Mouse (Mus musculus) adrenal gland, postnatal 4 days (tissue): ENCODE measurements around the gene Wdfy2. TPM values are rescaled to one million over a fixed set of nuclear protein-coding genes. Genes with fewer than 3 reads are reported as not detected.
"Not testable (repeated sequence)": the region's sequence is repeated elsewhere in the genome, so short reads cannot be mapped to it uniquely, and the experiment has no call there.

Experiments used
- DNase-seq, 2 experiments: peaks; one replicate each; pipeline ENCODE4 v3.0.0; 2021 to 2022; ENCODE audit warnings: low spot score in 2 of 2, mixed read lengths in 2 of 2
- long read RNA-seq, 2 experiments: library from polyadenylated mRNA; stranded (forward); transcript quantifications; one replicate each; pipeline ENCODE4 v2.0.0; 2021
- total RNA-seq, 2 experiments: library from RNA; stranded (reverse); gene quantifications; 2 replicates each; pipeline ENCODE4 v1.2.3; 2021

Wdfy2 gene
- total RNA-seq: 10 to 100 TPM; 33.7 to 35.2 TPM
- long read RNA-seq, experiment 1, full-length matches to known transcripts: 2 of 6 reads
- long read RNA-seq, experiment 1, partial matches to known transcripts: 0 of 6 reads
- long read RNA-seq, experiment 1, other reads (novel, unspliced or antisense): 4 of 6 reads
- long read RNA-seq, experiment 2, full-length matches to known transcripts: 6 of 27 reads
- long read RNA-seq, experiment 2, partial matches to known transcripts: 18 of 27 reads
- long read RNA-seq, experiment 2, other reads (novel, unspliced or antisense): 3 of 27 reads

DNA sequence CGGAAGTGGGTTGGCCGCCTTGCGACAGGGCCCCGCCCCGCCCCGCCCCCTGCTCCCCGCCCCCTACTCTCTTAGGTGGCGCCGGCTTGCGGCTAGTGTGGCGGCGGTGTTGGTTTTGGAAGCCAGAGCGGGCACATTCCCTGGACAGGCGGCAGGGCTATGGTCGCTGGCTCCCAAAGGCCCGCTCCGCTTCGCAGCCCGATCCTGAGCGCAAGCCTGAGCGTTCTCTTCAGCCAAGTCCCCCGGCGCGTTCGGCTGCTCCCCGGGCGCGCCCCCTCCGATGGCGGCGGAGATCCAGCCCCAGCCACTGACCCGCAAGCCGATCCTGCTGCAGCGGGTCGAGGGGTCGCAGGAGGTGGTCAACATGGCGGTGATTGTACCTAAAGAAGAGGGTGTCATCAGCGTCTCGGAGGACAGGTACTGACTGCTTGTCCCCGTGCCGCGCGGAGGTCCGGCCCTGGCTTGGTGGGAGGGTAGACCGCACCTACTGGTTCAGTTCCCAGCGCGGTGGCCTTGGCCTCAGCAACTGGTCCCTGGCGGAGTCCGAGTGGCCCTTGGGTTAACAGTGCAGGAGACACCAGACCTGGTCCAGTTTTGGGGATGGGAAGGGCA is at the start of gene Wdfy2:
TSS of gene Wdfy2 (plus strand) at position 38 of the 612 bp plus-strand sequence.
- peak; percentile 46 to 51 for DNase-seq

DNA sequence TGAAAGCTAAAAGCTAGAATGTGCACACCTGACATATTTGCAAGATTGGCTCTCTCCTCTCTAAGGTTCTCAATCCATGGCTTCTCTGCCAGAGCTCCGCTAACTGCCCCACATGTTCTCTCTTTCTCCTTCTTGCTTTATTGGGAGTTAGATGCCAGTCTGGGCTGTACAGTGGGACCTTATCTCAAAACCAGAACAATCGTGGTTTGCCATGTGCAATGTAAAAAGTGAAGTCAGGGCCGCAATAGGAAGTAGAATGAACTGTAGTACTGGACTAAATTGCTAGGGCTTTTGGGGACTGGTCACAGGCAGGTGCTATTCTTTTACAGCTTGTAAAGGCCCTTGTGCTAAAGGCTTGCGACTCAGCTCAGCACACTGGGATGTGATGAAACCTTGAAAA is 48.2 kb upstream of the Wdfy2 start:
- no peak for DNase-seq

DNA sequence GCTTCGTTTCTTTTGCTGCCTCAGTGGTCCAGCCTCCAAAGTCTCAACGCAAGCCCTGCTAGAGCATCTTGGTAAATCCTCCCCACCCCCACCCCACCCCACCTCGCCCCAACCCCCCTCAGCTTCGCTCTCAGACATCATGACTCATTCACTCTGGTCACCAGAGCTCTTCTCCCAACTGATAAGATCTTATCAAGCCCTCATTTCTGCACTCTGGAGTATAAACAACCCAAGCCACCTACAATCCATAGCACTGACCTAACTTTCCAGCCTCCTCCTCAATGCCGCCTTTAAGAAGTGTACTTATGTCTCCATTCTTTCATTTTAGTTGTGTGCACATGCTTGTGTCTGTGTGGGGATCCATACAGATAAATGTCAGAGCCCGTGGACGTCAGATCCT is 41.8 kb upstream of the Wdfy2 start:
- no peak for DNase-seq

DNA sequence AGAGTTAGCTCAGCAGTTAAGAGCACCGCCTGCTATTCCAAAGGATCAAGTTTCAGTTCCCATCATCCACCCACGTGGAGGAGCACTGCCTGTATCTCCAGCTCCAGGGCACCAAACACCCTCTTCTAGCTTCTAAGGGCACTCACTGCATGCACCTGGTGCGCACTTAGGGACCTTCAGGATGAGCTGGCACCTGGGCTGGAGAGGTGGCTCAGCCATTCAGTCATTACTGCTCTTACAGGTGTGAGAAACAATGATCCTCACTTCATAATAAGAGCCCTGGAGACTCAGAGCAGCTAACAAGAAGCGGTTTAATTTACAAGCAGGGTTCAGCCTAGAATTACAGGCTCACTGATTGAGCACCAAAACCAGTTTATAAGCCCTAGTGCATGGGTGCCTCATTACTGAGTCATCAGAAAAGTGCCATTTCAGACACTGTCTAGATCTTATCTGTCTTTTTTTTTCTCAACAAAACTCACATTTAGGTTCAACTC is 38.8 kb upstream of the Wdfy2 start:
- DNase-seq: no peak

DNA sequence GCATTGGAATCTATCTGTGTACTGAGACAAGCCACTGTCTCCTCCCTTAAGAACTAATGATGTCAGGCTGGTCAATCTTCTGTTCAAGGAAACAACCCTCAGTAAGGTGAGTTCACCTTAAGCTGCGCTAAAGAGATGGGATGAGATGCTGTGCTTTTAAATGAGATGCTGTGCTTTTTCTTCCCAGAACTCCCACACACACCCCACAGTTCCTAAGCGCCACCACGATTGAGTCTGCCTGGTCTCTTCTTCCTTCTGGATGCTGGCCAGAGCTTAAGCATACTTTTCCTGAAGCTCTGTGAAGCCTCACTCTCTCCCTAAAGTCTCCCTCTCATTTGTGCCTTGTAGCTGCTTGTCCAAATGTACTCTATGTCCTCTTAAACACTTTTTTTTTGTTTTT is 36.7 kb upstream of the Wdfy2 start:
- no peak for DNase-seq

DNA sequence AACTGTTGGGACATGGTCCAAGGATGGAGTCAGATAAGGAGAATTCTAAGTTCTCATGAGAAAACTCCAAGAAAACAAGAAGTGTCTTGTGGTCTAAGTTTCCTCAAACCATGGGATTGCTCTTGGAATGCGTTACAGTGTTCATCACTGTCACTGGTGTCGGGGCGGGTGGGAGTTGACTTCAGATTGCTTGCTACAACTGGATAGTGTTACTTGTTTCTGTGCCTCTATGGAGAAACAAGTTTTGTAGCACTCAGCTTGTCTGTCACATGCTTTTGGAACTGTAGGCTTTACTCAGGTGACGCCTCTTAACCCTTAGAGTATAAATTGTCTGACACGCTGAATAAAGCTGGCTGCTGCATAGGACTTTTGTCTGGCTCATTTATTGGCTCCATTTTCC is 34.3 kb upstream of the Wdfy2 start:
- no peak for DNase-seq

DNA sequence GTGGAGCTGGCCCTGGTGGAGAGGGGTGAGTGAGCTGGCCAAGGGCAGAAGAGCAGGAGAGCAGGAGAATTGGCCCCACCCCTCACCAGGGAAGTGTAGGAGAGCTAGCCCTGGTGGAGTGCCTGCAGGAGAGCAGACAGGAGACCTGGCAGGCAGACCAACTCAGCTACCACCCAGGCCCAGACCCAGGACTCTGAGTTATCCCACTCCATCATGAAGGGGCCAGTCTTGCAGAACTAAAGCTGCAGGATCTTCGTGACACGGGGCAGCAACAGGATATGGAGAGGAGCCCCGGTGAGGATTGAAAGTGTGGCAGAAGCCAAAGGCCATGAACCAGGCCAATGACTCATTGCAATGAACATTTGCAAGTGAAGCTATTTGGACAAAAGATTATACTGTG is 30.6 kb upstream of the Wdfy2 start:
- peak in 1 of 2 experiments; percentile 12 for DNase-seq

DNA sequence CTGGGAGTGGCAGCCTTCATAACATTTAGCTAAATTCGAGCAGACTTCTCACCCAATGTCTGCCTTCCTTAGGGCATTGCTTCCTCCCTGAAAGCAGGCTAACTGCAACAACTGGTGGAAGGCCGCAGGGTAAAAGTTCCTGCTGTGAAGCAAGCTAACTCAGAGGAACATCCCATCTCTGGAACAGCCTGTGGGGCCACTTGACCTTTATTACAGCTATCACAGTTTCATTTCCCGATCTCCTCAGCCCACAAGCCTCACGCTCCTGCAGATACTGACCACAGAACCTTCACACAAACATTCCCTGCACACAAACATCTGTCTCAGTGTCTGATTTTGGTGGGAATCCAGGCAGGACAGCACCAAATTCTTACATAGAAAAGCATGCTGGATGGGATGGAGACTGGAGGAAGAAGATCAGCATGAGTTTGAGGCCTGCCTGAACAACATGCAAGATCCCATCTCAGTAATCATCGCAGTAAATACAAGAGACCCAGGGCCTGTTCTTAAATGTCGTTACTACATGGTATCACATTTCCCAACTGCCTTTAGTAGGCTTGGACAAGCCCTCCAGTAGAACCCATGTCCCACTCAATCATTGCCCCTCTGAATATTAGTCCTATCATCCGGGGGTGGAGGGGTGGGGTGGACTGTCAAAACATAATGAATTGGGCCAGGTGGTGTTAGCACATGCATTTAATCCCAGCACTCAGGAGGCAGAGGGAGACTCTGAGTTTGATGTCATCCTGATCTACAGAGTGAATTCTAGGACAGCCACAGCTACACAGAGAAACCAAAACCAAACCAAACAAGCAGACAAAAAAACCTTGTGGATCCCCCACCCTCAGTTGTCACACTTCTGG is 28.6 kb upstream of the Wdfy2 start:
- no peak for DNase-seq

DNA sequence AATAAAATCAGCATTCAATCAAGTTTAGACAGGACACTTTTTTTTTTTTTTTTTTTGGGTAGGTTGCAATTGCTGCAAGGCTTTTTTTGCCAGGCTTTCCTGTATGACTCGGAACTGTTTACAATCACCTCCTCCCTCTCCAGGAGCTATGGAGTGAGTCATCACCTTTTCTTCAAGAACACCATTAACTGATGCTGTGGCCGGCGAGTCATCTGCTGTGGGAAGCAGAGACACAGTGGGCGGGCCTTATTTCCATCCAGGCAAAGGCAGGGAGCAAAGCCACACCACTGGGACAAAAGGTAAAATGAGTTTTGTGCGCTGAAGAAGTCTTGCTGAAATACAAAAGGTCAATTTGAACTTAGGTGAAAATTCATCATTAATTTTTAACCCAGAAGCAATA is 24.7 kb upstream of the Wdfy2 start:
- no peak for DNase-seq

DNA sequence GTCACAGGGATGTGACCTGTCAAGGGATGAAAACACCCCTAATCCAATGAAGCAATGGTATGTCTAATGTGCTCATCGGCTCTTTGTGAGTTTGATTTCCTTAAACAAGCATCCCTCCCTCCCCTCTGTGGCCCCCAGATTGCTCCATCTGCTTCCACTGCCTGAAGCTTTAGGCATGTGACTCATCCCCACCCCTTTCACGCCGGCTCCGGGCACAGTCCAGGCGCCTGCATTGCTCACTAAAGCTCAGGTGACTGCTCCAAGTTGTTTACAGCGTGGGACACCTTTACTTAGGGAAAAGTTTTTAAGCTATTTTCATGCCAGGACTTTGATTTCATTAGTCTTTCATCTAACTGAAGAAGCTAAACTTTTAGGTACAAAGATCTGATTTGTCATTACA is 22.9 kb upstream of the Wdfy2 start:
- no peak for DNase-seq

DNA sequence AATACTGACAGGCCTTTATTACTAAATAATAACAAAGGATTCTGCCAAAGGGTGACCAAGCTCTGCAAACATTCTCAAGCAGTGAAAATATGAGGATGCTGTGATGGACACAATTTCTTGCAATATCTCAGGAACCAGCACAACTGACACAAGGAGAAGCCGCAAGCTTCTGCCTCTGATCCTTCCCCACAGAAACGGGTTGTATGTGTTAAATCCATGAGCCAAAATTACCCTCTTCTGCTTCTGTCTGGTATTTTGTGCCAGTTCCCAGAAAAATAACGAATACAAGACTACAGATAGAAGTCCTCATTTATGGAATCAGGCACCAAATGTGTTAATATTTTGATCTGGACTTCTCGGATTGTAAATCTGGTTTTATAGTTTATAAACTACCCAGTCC is 20.7 kb upstream of the Wdfy2 start:
- DNase-seq: no peak

DNA sequence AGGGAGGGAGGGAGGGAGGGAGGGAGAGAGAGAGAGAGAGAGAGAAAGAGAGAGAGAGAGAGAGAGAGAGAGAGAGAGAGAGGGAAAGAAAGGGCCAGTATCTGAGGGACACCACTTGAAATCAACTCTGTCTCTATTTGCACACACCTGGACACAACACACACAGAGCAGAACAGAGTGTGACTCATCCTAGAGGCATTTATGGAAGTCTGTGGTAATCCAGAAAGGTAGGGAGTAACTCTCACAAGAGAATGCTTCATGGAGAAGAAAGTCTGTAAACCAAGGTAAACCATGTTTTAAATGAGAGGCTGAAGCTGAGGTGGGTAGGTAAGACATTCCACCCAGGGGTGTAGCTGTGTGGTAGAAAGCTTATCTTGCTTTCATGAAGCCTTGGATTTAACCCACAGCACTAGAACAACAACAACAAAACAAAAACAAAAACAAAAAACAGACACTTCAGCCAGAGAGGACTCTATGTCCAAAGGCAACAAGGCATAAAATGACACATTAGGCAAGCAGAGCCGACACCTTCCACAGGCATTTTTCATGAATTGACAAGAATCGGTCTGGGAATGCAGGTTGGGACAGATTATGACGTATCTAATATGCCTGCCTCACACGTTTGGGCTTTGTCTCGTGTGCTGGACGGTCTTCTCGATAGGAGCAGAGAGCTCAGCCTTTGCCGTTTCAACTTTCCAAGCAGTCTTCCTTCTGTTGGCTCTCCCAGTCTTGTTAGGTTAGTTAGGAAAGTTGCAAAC is 11.7 kb upstream of the Wdfy2 start:
- DNase-seq: no peak

DNA sequence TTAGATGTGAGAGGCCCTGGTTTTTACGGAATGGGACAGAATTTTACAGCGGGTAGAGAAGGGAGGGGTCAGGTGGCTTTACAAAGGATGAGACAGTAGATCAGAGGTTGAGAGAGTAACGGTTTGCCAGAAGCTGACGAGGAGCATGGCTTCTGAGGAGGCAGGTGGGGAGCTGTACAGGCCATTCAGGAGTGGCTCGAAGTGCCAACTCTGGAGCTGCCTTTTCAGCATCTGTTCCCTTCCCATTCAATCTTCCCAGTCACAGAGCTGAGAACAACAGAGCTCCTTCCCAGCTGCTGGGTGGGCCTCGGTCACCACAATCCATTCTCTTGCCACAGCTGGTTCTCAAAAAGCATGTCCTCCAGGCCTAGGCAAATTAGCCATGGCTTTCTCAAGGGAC is 8.2 kb upstream of the Wdfy2 start:
- no peak for DNase-seq

DNA sequence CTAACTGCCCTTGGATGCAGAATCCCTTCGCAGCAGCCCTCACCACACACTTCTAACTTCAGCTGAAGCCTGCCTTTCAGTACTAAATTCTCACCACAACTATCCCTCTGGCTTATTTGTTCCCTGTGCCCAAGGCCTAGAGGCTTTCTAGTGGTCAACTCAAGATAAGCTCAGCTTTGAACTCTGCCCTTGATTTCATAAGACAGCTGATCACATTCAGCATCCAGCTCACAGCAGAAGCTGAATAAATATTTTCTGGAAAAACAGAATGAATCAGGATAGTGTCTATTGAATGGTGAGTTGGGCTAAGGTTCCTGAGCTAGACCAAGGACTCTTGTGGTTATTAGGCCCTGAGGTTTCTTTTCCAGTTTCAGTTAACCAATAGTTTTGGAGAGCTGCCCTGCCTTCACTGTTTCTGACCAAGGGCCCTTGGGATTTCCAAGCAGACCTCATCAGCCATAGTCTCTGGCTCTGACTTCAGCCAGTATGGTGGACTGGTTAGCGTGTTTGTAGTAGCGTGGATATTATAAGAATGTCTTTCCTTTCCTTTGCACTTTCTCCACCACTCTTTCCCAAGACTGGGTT is 5.7 kb upstream of the Wdfy2 start:
- no peak for DNase-seq

DNA sequence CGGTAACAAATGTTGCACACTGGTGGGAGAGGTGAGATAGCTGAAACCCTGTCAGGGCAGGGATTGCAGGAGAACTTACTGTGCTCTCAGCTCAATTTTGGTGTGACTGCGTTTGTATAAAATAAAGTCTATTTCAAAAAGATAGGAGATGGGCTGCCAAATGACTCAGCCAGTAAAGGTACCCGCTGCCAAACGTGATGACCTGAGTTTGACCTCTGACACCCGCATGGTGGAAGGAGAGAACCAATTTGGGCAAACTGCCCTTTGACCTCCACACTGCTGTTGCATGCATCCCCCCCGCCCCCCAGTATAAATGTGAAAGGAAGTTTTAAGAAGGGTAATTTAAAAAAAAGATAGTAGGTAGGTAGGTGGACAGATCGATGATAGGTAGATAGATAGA is 4.4 kb upstream of the Wdfy2 start:
- no peak for DNase-seq

DNA sequence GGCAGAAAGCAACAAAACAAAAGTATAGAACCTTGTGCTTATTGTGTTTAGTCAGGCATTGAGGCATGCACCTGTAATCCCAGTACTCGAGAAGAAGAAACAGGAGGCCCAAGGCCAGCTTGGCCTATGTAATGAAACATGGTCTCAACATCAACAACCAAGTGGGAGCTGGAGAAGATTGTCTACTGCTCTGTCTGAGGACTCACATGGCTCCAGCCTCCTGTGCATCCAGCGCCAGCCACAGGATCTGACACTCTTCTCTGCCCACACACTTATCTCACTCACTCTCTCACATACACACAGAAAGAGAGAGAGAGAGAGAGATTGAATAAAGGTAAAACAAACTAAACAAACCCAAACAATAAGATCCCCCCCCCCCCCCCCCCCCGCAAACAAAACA is 3.9 kb upstream of the Wdfy2 start:
- no peak for DNase-seq

DNA sequence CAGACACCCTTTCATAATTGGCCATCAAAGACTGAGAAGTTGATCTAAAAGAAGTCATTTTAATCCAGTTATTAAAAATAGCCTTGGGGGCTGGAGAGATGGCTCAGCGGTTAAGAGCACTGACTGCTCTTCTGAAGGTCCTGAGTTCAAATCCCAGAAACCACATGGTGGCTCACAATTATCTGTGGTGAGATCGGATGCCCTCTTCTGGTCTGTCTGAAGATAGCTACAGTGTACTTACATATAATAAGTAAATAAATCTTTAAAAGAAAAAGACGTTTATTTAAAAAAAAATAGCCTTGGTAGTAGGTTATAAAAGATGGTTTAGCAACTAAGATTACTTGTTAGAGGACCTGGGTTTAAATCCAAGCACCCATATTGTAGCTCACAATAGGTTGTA is 1.7 kb upstream of the Wdfy2 start:
- not testable (repeated sequence) for DNase-seq

DNA sequence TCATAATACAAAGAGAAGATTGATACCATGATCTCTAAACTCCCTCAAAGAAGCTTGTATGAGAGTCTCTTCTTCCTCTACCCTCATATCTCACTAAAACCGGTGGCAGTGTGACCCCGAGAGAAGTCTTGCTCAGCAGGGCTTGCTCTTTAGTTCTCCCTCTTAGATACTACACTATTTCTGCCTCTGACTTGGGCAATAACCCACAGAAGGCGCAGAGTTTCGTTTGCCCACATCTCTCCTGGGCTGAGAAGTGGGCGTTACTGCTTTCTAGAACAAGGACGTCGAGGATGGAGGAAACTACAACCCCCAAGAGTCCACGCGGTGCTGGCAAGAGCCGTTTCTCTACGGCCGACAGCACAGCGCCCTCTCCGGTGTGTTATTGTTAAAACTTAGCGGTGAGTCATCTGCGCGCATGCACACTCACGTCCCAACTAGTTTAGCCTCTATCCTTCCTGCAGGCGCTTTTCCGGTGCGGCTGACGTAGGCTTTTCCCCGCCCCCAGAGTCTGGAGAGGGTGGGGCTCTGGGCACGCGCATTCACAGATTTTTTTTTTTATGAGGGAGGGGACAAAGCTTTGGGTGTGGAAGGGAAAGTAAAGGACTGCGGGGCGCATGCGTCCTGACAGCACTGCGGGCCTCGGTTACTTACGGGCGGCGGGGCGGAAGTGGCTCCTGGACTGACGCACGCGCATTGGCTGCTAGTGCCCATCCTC is 395 bp upstream of the Wdfy2 start:
- peak; percentile 81 to 92 for DNase-seq

DNA sequence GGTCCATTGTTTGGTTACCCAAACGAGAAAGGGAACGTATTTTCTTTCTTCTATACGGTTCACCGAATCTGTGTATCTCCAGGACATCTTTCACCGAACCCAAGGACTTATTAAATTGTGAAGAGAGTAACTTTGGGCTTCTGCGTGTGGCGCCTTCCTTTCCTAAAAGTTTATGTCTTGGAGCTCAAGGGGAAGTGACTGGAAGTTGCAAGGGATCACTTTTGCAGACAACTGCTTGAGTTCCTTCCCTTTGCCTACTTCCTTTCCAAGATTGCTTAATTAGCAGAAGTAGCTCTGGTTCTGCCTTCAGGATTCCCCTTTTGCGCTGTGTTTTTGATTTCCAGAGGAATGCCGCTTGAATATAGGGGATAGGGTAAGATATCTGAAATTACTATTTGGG is 858 bp downstream of the Wdfy2 start:
- DNase-seq: no peak

DNA sequence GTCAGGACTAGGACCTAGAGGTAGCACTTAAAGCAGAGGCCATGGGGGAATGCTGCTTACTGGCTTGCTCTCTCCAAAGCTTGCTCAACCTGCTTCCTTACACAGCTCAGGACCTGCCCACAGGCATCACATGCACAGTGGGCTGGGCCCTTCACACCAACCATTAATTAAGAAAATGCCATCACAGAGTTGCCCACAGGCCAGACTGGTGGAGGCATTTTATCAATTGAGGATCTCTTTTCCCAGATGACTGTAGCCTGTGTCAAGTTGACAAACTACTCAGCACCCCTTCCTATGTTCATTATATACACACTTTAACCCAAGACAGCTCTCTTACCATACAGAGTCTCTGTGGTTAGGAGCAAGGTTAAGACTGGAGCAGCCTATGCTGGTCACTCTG is 4.2 kb downstream of the Wdfy2 start:
- DNase-seq: no peak
